Mouse (Mus musculus): ENCODE measurements around the gene Esx1.

The Esx1 gene

DNA sequence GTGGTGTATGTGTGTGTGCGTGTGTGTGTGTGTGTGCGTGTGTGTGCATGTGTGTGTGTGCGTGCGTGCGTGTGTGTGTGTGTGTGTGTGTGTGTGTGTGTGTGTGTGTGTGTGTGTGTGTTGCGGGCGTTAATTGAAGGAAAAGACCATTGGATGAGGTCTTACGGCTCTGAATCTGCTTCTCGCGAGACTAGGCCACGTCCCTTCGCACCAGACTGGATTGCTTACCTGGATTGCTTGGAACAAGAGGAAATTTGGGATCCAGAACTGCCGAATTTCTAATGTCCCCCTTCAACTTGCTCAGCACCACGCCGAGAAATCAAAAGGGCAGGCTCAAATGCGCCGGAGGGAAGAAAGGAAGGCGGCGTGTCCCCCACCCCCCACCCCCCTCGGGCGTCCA, at the start of gene Esx1:
Gene Esx1 (minus strand): TSS at position 366 of the 400 bp plus-strand sequence.
- no peak for DNase-seq

DNA sequence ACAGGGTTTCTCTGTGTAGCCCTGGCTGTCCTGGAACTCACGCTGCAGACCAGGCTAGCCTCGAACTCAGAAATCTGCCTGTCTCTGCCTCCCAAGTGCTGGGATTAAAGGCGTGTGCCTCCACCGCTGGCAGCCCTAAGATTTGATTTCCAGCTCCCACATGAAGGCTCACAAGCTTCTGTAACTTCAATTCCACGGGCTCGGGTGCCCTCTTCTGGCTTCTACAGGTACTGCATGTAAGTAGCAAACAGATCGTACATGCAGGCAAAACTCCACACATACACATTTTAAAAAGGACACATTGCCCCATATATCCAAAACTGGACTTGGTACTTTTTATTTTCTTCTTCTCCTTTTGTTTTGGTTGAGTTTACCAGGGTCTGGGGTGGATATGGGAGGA, 48.1 kb upstream of the Esx1 start:
- DNase-seq: no peak

DNA sequence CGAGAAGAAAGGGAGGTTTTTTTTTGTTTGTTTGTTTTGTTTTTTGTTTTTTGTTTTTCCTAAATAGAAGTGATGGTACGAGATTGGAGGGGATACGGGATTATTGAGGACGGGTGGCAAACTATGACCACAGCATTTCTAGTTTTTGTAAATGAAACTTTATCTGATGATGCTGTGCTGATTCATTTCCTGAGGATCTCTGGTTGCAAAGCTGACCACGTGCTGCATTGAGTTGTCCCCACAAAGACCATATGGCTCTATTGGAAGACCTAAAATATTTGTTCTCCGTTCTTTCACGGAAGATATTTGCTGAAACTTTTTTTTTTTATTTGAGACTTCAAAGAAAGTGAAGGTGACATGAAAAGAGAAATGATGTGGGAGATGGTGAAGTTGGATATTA, 45.8 kb upstream of the Esx1 start:
- no peak for DNase-seq

- no peak for DNase-seq
Observed at GRCm38 (mm10) chrX:137165621-137166020, 43.7 kb upstream of the Esx1 start.

DNA sequence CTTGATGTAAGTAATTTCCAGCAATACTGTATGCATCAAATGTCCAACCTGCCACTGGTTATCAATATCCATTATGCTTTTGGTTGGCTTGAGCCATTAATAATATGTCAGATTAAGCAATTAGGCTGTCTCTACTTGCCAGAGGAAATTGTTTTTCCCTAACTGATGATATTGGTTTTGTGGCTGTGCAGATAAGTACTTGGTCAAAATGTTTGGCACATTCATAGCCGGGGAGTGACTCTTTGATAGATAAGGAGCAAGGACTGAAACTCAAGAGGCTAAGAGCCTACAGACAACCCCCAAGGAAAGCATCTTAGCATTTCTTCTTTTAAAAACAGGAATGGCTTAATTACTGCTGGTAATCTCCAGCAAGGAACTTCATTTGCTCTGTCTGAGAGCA, 40.8 kb upstream of the Esx1 start:
- no peak for DNase-seq

DNA sequence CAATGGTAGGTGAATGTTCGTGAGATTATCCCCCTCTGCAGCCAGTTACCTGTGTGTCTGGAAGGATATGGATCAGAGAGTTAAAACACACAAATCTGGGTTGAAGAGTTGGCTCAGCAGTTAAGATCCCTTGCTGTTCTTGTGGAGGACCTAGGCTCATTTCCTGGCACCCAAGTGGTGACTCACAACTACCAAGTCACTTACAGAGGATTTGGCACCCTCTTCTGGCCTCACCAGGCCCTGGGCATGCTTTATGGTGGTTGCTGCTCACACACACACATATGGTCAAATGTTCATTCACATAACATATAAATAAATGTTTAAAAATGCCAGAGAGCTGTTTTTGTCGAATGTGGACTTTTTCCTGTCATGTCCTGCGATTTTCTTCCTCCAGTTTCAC, 39.1 kb upstream of the Esx1 start:
- no peak for DNase-seq

DNA sequence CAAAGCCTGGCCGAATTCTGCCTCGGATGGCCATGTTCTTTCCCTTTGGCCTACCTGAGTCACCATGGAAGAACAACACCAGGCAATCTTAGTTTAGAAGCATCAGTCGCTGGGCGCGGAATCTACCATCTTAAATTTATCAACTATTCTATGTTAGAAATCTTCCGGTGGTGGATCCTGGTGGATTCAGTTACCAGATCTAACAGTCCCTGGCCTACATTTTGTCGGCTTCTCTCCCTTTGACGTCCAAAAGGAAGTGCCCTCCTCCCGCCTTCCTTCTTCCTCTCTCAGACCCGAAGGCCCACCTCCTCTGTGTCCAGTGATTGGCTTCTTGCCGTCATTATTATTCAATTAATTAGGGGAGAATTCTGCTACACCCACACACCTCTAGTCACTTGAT, 27.2 kb upstream of the Esx1 start:
- DNase-seq: no peak

DNA sequence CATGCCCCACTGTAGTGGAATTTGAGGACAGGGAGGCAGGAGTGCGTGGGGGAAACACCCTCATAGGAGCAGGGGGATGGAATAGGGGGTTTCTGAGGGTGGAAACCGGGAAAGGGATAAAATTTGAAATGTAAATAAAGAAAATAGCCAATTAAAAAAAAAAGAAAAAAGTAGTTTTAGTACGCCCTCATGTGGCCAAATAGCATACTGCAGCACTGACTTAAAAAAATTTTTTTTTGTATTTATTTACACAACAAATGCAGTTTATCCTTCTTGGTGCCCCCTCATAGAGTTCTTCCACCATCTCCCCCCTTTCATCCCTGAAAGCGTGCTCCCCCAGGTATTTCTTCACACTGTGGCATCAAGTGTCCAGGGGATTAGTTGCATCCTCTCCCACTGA, 22.8 kb upstream of the Esx1 start:
- DNase-seq: no peak

DNA sequence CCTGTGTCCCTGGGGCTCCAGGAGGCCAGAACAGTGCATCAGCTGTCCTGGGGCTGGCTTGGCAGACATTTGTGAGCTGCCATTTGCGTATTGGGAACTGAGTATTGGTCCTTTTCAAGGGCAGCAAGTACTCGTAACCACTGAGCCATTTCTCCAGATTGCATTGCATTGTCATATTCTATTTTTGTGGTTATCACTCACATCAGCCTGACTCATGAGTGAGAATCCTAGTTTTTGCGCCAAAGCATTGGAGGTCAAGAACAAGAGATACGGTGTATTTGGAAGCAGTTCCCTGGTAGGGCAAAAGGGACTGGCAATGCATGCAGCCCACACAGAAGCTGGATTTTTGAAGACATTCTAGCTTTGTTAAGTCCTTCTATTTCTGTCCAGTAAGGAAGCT, 21.8 kb upstream of the Esx1 start:
- no peak for DNase-seq

GRCm38 (mm10) chrX:137142546-137142945, 20.7 kb upstream of the Esx1 start:
- DNase-seq: no peak

GRCm38 (mm10) chrX:137141669-137142068, 19.8 kb upstream of the Esx1 start:
- DNase-seq: peak; percentile 34

- no peak for DNase-seq
Observed at GRCm38 (mm10) chrX:137127542-137127941, 5.7 kb upstream of the Esx1 start.

GRCm38 (mm10) chrX:137119675-137120423, 2.0 kb downstream of the Esx1 start:
- DNase-seq: no peak

DNA sequence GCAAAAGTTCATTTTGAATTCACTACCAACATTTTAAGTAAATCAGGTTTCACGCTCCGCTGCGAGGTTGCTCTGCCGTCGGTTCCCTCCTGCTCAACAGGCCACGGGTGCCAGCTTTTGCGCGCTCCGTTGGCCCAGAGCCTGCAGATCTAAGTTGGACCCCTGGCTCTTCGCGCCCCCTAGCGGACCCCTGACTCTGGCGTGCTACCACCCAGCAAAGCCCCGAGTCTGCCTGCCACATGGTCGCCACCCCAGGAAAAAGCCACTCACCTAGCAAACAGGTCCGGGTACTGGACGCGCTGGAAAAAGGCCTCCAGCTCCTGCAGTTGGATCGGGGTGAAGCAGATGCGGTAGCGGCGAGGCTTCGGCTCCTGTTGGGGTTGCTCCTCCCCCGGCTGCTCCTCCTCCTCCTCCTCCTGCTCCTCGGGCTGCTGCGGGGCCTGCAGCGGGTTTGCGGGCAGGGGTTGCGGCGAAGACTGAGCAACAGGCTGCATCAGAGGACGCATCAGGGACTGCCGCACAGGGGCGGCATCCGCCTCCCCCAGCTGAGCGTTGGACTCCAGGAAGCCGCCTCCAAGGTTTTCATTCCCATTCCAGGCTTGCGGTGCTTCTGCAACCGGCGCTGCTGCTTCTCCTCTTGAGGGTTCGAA, 3.7 kb downstream of the Esx1 start:
- DNase-seq: no peak

- DNase-seq: no peak
Observed at GRCm38 (mm10) chrX:137106498-137106897, 15.4 kb downstream of the Esx1 start.

- DNase-seq: no peak
Observed at GRCm38 (mm10) chrX:137104531-137104930, 17.4 kb downstream of the Esx1 start.
